Mouse (Mus musculus) urinary bladder, postnatal 14 days (tissue): ENCODE results near the gene Ldb3.
A peak's percentile ranks its signal among the peaks of the same experiment; 100 is the strongest.

Experiments
- DNase-seq: peaks from one replicate; pipeline ENCODE4 v3.0.0; 2021; ENCODE audit warnings: low spot score

Ldb3 gene

DNA sequence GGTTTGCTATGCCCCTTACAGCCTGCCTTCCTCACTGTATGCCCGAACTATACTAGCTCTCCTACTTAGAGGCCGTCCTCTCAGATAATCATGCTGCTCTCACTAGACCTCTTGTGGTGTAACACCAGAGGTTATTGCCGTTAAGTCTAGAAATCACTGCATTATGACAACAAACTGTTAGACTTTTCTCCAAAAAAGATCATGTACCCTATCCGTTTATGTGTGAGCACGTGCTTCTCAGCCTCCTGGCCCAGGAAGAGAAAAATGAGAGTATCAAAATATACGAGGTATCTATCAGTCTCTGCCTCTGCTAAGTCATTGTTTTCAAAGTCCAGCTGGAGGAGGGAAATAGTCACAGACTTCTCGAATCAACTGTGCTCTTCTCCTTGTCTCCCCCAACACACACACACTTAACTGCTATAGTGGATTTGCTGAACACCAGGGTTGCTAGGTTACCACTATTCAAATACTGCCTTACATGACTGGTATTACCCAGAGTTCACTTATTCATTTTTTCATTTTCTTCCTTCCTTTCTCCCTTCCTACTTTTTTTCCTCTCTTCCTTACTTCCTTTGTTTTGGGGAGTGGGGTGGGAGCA, 79.5 kb downstream of the Ldb3 start:
- DNase-seq: no peak

DNA sequence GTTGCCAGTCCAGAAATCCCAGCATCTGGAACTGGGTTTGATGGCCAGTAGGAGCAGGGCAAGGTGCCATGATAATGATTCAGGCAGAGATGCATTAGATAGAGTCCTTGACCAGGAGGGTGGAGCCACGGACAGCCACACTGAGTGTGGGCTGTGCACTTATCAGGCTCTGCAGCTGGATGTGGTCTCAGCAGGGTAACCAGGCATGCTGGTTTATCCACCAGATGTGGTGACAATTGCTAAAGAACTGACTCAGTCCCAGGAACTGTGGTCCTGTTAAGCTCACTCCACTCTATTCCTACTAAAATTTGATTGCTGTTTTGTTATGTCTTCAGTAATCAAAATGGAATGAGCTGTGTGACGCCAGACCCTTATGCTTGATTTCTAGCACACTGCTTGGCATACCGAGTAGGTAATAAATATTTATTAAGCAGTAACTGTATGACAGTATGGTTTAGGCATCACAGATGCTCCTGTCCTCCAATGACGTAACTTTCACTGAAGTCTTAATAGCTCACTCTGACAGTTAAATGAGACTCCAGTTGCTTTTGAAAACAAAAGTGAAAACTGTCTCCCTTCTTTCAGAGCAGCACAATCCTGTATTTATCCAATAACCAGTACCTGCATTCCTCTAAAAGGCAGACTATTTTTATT, 80.2 kb downstream of the Ldb3 start:
- peak; percentile 38 for DNase-seq

DNA sequence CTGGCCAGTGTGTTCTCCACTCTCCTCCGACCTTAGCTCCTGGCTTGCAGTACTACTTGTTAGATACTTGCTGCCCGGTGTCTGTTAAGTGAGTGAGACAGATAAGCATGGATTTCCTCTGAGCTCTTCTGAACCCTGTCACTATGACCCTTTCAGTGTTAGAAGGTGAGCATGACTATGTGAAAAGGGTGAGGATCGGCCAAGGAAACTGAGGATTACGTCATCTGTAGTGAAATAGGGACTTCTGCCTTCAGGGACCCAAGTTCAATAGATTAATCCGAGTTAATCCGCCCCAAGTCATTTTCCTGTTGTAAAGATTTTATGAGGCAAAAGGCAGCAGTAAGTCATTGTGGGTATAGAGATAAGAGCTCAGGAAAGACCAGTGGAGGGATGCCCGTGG, 83.2 kb downstream of the Ldb3 start:
- no peak for DNase-seq

DNA sequence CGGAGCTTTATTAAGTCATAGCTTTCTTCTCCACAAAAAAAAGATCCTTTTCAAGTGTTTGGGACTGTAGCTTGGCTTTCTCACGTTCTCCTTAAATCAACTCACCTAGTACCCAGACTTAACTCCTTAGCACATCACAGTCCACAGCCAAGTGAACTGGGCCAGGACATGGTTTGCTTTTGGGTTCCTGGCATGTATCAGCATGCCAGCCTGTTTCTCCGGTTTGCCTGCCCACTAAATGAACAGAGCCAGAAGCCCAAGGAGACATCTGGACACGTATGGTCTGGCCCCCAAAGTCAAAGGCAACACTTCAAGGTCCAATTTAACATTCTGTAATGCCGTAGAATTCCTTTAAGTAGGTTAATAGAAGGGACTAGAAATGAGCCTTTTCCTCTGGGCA, 84.1 kb downstream of the Ldb3 start:
- DNase-seq: peak; percentile 78

DNA sequence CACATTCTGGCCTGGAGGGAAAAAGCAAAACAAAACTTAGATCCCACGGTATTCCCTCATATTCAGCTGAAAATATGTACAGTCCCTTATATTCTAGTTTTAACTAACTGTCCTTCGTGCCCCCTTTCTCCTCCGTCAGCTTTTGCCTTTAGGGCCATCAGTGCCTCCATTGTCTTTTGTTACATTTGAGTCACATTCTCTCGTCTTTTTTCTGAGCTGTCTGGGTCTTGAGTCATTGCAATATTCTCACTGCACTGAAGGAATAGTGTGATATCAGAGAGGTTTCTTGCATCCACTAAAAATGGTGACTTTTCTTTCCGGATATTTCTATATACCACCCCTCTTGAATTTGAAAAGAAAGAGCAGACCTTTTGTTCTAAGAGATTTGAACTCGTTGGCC, 84.7 kb downstream of the Ldb3 start:
- no peak for DNase-seq

DNA sequence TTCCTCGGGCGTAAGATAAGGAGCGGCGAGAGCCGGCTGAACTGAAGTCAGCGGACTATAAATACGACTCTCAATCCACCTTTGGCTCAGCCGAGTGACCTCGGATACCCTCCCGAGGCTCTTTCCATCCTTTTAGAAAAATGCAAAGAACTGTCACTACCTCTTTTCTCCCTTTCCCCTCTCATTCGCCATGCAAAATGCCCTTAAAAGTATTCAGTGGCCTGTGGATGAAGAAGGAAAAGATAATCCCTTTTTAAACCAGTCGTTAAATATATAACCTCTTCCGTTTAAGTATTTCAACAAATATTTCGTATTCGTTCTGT, 85.2 kb downstream of the Ldb3 start, which contains the start of gene Bmpr1a:
Gene Bmpr1a, minus strand, starts transcription at position 17 of the 323 bp plus-strand sequence.
- no peak for DNase-seq

DNA sequence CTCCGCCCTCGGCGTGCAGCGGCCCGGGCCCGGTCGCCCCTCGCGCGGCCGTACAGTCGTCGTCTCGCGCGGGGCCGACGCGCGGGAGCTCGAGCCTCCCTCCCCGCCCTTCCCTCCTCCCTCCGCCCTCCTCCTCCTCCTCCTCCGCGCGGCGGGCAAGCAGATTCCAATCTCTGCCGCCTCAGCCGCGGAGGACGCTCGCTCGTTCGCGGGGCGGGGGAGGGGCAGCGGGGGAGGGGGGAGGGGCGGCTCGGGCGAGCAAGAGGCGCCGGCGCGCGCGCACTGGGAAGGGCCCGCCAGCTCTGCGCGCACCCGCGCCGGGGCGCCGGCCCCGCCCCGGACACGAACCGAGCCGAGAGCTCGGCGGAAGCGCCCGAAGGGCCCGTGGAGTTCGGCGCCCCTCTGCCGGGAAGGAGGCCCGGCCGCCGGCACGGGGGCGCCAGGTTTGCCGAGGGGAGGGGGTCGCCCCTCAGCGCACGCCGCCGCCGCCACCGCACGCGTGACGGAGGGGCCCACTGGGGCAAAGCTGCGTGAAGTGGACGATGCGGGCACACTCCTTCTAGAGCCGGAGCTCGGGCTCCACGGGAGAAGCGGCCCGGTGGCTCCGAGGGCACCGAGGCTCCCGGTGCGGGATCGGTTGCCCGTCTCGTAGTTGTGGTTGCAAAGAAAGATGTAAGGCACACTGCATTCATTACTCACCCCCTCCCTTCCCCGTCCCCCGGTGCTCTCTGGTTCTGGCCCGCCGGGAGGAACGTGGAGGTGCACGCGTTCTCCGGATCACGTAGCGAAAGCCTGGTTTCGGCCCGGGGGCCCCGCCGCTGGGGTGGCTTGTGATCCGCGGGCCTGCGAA, 85.8 kb downstream of the Ldb3 start:
- peak; percentile 87 for DNase-seq

DNA sequence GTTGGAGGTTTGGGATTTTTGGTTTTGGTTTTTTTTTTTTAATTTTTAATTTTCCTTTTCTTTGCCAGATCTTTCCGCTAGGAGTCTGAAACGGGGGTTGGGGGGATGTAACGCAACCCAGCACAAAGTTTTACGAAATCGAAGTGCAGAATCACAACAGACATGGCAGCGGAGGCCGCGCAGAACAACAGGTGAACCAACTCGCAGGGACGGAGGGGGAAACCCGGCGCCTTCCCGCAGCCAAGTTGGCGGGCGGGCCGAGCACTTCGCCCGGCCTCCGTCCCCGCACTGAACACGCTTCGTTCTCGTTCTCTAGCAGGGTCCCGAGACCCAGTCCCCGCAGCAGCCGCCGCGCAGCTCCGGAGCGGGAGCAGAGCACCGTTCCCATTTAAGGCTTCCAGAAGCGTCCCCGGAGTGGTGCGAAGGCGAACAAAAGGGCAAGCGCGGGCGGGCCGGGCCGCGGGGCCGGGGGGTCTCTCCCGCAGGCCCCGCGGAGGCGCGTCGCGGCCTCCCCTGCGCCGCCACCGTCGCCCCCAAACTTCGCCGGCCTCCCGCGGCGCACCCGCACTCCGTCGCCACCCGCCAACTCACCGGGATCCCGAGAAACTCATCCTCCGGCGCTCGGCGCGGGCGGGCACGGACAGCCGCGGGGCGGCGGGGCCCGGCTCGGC, 86.5 kb downstream of the Ldb3 start:
- peak; percentile 46 for DNase-seq

DNA sequence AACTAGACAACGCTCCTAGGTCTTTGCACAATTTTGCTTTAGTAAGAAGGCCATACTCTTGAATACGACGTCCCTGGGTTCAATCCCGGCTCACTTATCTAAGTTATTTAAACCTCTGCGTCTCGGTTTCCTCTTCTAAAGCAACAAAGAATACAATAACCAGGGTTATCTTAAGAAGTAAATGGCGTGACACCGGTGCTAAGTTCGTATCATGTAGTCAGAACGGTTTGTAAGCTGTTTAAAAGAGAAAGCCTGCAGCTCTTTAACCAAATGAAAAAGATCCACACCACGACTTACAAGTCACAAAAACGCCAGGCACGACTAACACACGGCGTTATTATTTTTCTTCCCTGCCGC, 87.1 kb downstream of the Ldb3 start:
- DNase-seq: no peak

DNA sequence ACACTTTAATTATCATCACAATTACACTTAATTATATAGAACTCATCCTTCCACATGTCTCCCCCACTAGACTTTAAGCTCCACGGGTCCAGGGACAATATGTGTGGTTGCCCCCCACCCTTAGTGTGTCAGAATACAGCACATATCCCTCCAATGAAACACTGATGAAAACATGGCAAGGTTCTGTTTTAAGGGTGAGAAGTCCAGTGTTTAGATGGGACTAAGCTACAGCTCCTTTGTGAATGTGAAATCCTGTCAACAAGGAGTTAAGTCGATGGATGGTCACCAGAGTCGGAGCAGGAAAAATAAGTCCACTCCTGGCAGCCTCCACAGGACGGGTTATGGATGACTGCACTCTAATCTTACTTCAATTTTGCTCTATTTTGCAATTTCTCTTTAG, 88.2 kb downstream of the Ldb3 start:
- DNase-seq: no peak

DNA sequence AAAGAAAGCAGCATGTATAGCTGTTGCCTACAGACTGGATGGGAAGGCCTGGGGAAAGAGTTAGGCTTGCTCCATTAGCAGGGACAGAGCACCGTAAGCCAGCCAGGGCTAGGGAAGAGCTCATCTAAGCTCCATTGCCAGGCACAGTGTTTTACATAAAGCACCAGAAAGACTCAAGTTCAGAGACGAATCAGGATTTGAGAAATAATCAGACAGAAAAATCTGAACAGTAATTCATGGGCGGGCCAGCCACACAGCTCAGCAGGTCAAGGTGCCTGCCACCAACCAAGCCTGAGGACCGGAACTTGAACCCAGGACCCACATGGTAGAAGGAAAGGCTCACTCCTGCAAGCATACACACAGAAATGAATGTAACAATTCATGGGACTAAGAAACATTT, 88.8 kb downstream of the Ldb3 start:
- DNase-seq: no peak

DNA sequence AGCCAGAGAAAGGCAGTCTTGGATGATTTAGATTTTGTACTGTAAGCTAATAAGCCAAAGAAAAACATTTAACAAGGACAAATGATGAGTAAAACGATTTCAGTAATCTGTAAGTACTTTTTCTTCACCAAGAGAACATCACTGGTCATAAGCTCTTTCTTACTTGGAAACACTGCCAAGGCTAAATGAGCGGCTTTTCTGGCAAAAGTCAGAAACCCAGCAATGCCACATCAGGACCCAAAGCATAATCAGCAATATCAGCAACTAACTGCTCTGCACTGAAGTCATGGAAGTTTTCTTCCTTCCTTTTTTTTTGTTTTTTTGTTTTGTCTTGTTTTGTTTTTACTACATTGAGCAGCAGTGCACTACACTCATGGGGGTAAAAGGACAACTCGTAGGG, 91.1 kb downstream of the Ldb3 start:
- no peak for DNase-seq

DNA sequence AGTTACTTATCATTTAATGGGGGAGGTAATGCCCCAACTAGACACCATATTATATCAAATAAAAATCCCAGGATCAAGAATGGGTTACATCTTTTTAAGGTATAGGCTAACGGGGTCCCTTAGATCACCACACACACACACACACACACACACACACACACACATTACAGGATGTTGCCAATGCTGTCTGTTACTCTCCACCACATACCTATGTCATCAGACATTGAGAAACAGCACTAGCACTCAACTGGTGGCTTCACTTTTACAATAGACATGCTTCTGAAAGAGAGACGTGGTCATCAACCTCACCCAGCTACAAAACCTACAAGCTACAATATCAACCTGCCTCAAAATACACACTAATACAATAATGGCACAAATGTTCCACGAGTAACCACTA, 94.8 kb downstream of the Ldb3 start:
- DNase-seq: no peak

DNA sequence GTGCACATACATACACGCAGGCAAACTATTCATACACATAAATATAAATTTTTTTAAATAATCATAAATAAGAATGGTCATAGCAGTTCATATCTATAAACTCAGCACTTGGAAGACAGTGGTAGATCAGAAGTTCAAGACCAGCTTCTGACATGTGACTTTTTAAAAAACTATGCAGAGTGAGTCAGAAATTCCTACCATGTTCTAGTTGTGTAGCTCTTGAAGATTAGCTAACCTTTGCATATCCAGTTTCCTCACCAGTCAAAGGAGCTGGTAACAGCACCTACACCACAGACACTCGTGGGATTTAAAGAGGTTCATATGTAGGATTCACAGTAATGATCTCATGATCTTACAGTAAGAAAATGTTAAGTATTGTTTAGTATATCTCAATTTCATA, 95.8 kb downstream of the Ldb3 start:
- no peak for DNase-seq

DNA sequence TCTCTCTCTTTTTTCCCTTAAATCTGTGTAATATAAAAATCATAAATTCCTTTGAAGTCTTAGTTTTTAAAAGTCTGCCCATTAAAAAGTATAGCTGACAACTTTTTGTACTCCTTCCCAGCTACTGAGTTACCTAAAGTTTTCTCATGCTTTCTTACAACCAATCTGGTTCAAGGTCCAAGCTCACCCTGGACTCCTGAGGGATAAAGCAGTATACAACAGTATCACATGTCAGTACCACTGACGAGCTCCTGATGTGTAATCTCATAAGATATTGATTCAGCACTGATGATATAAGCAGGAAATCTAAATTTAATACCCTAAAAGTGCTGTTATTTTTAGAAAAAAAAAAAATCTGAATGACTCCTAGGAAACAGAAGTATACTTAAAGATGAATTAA, 97.5 kb downstream of the Ldb3 start:
- no peak for DNase-seq

DNA sequence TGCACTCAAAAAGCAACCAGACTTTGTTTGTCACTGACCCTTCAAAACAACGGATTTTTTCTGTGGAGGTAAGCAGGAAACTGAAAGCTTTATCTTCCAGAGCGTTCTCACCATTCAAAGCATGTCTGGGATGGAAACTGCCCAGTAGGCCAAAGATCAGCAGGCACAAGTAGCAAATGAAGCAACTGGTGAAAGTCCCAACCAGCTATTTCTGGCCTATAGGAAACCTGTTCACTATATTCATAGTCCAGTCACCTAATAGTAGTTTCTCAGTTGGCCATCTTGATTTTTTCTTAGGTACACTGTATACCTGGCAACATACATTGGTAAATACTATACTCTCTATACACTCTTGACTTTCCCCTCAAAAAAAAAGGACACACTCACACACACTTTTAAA, 98.6 kb downstream of the Ldb3 start:
- no peak for DNase-seq

DNA sequence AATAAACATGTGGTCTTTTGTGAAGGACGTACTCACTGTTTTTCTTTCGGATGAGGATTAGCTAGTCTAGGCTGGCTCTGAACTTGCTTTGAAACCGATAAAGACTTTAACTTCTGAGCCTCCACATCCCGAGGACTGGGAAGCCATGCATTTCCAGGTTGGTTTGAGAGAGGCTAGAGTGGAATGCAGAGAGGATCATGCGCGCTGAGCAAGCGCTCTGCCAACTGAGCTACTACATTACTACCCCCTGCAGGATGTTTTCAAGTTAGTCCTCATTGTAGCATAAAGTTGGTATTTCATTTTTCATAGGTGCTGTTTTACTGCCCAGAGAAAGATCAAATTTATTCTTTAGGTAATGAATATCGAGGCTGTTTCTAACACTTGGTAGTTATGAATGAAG, 102.3 kb downstream of the Ldb3 start:
- DNase-seq: no peak

DNA sequence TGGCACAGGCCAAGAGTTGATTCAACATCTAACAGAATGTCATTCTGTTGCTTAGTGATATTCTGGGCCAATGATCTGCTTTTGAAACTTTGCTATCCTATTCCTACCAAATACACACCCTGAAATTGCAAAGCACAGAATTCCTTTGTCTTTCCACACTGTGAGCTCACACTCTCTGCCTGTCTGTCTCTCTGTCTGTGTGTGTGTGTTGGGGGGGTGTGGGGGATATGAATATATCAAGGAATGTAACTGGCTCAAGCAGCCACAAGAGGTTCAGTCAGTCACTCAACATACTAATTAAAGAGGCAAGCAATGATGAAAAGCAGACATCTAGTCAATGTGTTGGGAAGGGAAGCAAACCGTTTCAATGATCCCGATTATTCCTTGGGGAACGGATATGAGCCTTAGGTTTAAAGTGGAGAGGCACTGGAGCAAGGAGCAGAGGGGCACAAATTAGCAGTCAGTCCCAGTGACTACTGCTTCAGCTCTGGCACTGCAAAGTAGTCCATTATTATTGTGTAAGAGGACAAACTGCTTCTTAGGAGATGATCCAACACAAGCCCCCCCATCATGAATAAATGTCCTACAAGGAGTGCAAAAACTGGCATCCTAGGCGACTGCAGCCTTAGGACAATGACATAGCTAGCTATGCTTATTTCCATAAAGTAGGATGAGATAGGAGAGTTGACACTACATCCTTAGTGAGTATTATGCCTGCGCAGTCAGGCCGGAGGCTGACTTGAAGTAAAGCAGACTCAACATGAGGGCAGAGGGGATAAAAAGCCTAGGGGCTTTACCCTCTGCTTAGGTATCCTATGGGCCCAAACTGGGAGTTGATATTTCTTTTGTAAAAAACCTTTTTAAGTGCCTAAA, 104.8 kb downstream of the Ldb3 start:
- DNase-seq: no peak
